Mouse (Mus musculus): ENCODE measurements around the gene Gpr21. TPM values are rescaled to one million over a fixed set of nuclear protein-coding genes. Genes with fewer than 3 reads are reported as not detected.

Gpr21 gene
- total RNA-seq, 2 experiments from 2014 or later: 0.17 to 0.58 TPM

DNA sequence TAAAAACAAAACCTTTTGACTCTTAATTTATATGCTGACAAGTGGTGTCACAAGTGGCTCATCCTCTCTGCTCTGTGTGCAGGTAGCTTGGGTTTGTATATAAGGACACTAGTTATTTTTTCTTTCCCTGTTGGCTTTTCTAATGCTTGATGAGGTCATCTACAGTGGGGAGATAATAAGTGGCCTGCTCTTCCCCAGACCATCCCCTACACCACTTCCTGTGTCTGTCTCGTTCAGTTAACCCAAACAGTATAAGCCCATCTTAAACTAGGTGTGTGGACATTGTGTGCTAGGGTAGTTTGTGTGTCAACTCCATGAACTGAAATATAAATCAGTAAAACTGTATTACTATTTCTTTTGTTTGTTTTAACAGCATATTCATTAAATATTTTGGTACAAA lies 49.9 kb downstream of the Gpr21 start:
- no peak for ATAC-seq (replicated peaks; ENCODE audit: low FRiP score, poor library complexity, severe bottlenecking)

DNA sequence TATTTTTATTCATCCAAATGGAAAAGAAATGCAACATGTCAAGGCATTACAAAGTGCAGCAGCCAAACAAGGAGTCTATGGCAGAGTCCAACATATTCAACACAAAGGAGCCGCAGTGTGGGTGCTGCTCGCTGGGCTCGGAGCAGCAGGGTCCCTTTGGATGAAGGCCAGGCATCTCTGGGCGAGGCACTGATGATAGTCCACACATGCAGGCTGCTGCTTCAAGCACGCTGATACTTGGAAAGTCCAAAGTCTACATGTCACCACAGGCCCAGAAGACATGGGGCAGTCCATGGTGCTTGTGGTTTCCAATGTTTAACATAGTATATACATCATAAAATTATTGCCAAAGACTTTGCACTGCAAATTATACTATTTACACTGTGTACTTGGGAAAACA lies 53.8 kb downstream of the Gpr21 start:
- no peak for ATAC-seq (replicated peaks; ENCODE audit: low FRiP score, poor library complexity, severe bottlenecking)

Other genes with a start within 250 kb of the Gpr21 start
- not detected in 2 replicates for gene Olfr368, start 189.8 kb upstream of the Gpr21 start, total RNA-seq (2015; ENCODE audit: low replicate concordance)
- not detected in 2 replicates for gene Olfr368, start 189.8 kb upstream of the Gpr21 start, total RNA-seq (2017; ENCODE audit: low replicate concordance)
- 9.0 and 19.4 TPM in 2 replicates for gene Pdcl, start 157.0 kb upstream of the Gpr21 start, total RNA-seq (2015; ENCODE audit: low replicate concordance)
- 19.6 and 24.3 TPM in 2 replicates for gene Pdcl, start 157.0 kb upstream of the Gpr21 start, total RNA-seq (2017; ENCODE audit: low replicate concordance)
- gene Rc3h2, start 93.4 kb upstream of the Gpr21 start, total RNA-seq (2015; ENCODE audit: low replicate concordance): 40.1 and 52.1 TPM in 2 replicates
- gene Rc3h2, start 93.4 kb upstream of the Gpr21 start, total RNA-seq (2017; ENCODE audit: low replicate concordance): 52.0 and 64.7 TPM in 2 replicates
- 1.2 and 3.1 TPM in 2 replicates for gene Zbtb26, start 73.2 kb upstream of the Gpr21 start, total RNA-seq (2015; ENCODE audit: low replicate concordance)
- 3.5 and 5.9 TPM in 2 replicates for gene Zbtb26, start 73.2 kb upstream of the Gpr21 start, total RNA-seq (2017; ENCODE audit: low replicate concordance)
- 3.3 and 7.5 TPM in 2 replicates for gene Zbtb6, start 73.2 kb upstream of the Gpr21 start, total RNA-seq (2015; ENCODE audit: low replicate concordance)
- 8.5 and 10.0 TPM in 2 replicates for gene Zbtb6, start 73.2 kb upstream of the Gpr21 start, total RNA-seq (2017; ENCODE audit: low replicate concordance)
- 8.3 and 19.9 TPM in 2 replicates for gene Rabgap1, start 73.1 kb upstream of the Gpr21 start, total RNA-seq (2015; ENCODE audit: low replicate concordance)
- 6.2 and 12.5 TPM in 2 replicates for gene Rabgap1, start 73.1 kb upstream of the Gpr21 start, total RNA-seq (2017; ENCODE audit: low replicate concordance)
- 8.4 and 11.9 TPM in 2 replicates for gene Strbp, start 187.5 kb downstream of the Gpr21 start, total RNA-seq (2015; ENCODE audit: low replicate concordance)
- gene Strbp, start 187.5 kb downstream of the Gpr21 start, total RNA-seq (2017; ENCODE audit: low replicate concordance): 8.1 and 13.0 TPM in 2 replicates

All from erythroblast, adult 5-6 weeks (primary cell).